Mouse (Mus musculus): ENCODE data around the gene Tlr12. TPM values are rescaled to one million over a fixed set of nuclear protein-coding genes. Genes with fewer than 3 reads are reported as not detected.

Tlr12 gene
- not detected for polyA plus RNA-seq (2014; fragmentation: Illumina TruSeq; extraction: RNeasy Lipid Tissue Mini Kit (QIAGEN cat#74804); ENCODE audit: low read depth, low replicate concordance)

DNA sequence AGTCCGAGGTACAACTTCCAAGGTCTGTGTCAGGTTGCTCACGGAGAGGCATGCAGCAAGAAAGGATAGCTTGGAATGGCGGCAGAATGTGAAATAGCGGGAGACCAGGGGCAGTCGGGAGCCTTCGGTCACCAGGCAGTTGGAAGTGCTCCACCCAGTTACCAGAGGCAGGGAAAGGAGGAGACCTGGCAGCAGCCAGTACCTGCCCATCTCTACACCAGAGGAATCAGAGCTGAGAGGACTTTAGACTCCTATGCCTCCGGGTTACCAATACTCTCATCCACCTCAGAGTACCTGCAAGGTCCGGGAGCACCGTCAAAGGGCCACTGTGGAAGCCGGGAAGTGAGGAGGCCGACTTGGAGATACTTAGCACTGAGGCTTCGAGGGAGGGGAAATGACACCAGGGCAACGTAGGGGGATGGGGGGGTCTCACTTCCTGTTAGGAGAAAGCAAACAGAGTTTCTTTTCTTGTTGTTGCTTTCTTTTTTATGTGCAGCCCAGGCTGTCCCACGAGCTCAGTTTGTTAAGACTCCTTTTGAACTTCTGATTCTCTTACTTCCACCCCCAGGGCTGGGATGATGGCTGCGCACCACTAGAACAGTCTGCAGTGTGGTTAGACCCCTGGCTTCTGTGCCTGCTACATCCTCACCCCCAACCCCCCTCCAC lies at the start of gene Tlr12:
Gene Tlr12, minus strand, starts transcription at position 374 of the 666 bp plus-strand sequence.

GRCm38 (mm10) chr4:128654505-128655381 lies 36.3 kb upstream of the Tlr12 start, which contains the start of gene Phc2:
Phc2 (plus strand) TSS chr4:128654702.

DNA sequence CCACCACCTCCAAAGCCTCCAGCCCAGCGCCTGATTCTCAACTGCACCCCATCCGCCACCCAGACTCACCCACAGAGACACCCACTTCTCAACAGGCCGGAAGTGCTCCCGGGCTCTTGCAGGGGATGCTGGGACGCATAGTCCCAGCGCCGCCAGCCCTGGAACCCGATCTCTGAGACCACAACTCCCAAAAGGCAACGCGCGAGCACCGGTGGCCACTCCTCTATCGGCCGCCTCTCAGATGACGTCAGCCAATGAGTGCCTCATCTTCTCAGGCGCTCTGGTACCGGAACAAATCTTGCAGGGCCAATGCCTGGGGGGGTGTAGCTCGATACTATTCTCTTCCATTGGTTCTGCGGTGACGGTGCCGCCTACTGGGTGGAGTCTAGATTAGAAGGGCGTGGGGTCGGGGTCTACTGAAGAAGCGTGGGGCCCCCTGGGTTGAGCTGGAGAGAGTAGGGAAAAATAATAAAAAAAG lies 8.5 kb downstream of the Tlr12 start, which contains the start of gene Zscan20:
Gene Zscan20, minus strand, starts transcription at position 174 of the 478 bp plus-strand sequence.

Other genes starting within 250 kb of the Tlr12 start
- 1.8 TPM for gene Zscan20, start 8.5 kb downstream of the Tlr12 start, polyA plus RNA-seq (2014; fragmentation: Illumina TruSeq; extraction: RNeasy Lipid Tissue Mini Kit (QIAGEN cat#74804); ENCODE audit: low read depth, low replicate concordance)
- gene Phc2, start 36.1 kb upstream of the Tlr12 start, polyA plus RNA-seq (2014; fragmentation: Illumina TruSeq; extraction: RNeasy Lipid Tissue Mini Kit (QIAGEN cat#74804); ENCODE audit: low read depth, low replicate concordance) = 1.7 TPM
- not detected for gene A3galt2, start 136.7 kb upstream of the Tlr12 start, polyA plus RNA-seq (2014; fragmentation: Illumina TruSeq; extraction: RNeasy Lipid Tissue Mini Kit (QIAGEN cat#74804); ENCODE audit: low read depth, low replicate concordance)
- 8.3 TPM for gene Zfp362, start 187.4 kb upstream of the Tlr12 start, polyA plus RNA-seq (2014; fragmentation: Illumina TruSeq; extraction: RNeasy Lipid Tissue Mini Kit (QIAGEN cat#74804); ENCODE audit: low read depth, low replicate concordance)